Mouse (Mus musculus) hindbrain, embryonic 14.5 days (tissue): Measurements from ENCODE around the gene Frmd6. TPM values are rescaled to one million over a fixed set of nuclear protein-coding genes. Genes with fewer than 3 reads are reported as not detected.

Experiments used
- ATAC-seq: fragments of 200-750 bp; cut with Nextera tagmentation; 2 replicates; pipeline ENCODE4 v1.8.0; 2017; ENCODE audit warnings: moderate number of reproducible peaks, mild to moderate bottlenecking, moderate TSS enrichment, moderate library complexity; ENCODE audit not compliant: low FRiP score
- DNase-seq: peaks from one replicate; pipeline ENCODE4 v3.0.0-alpha.2; 2015; ENCODE audit warnings: low spot score
- H3K27ac ChIP-seq: fragments of 300-500 bp; sonication (generic); 2 replicates; pipeline ENCODE4 v1.5.1; 2014; ENCODE audit warnings: mild to moderate bottlenecking, moderate library complexity
- H3K27me3 ChIP-seq: fragments of 300-500 bp; sonication (generic); 2 replicates; pipeline ENCODE4 v1.6.1; 2014; ENCODE audit warnings: mild to moderate bottlenecking, low read length, mixed read lengths; ENCODE audit not compliant: control insufficient read depth, insufficient read depth
- H3K36me3 ChIP-seq: fragments of 300-500 bp; sonication (generic); replicated peaks from 2 replicates; pipeline ENCODE4 v1.6.1; 2014; ENCODE audit not compliant: control insufficient read depth, insufficient read depth
- H3K4me1 ChIP-seq: fragments of 300-500 bp; sonication (generic); replicated peaks from 2 replicates; pipeline ENCODE4 v1.6.1; 2014; ENCODE audit warnings: antibody characterized with exemption, low read length, mixed read lengths; ENCODE audit not compliant: control insufficient read depth, insufficient read depth
- H3K4me2 ChIP-seq: fragments of 300-500 bp; sonication (generic); replicated peaks from 2 replicates; pipeline ENCODE4 v1.6.1; 2014; ENCODE audit warnings: mild to moderate bottlenecking, moderate library complexity
- H3K4me3 ChIP-seq: fragments of 300-500 bp; sonication (generic); replicated peaks from 2 replicates; pipeline ENCODE4 v1.5.1; 2014; ENCODE audit warnings: mild to moderate bottlenecking, low read length
- H3K9ac ChIP-seq: fragments of 300-500 bp; sonication (generic); 2 replicates; pipeline ENCODE4 v1.6.1; 2014
- H3K9me3 ChIP-seq: fragments of 300-500 bp; sonication (generic); 2 replicates; pipeline ENCODE4 v1.6.1; 2016; ENCODE audit warnings: low read length; ENCODE audit not compliant: control insufficient read depth
- WGBS: fragments of 180-500 bp; shearing (Covaris S2); extraction: QIAGEN DNeasy Blood & Tissue Kit; methylation state at CpG from one replicate; pipeline ENCODE4 v1.1.7; 2014; 5-methylcytosine and 5-hydroxymethylcytosine counted together
- polyA plus RNA-seq: library from polyadenylated mRNA; unstranded; fragments of >200 nt; fragmentation: Nextera tagmentation; extraction: Ambion mirVana; gene quantifications from 2 replicates; pipeline ENCODE4 v1.2.1, GENCODE M21; 2014

Frmd6 gene
- polyA plus RNA-seq, 1 experiment from 2014 or later = 9.5 TPM

DNA sequence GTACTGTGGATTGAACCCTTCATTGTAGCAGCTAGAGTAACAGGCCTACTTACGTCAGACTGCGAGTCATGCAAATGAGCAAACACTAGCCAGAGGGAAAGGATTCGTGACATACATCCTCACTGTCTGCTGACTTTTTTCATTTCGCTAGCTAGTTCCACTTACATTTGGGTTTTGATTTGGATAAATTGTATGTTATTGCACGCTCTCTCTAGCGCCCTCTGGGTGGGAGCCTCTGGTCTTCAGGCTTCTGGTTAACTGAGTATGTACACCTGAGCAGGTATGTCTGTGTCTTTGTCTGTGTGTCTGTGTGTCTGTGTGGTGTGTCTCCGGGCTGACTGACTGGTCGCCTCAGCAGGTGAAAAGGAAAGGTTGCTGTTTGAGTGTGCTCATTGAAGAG is 72.1 kb downstream of the Frmd6 start:
- H3K27me3 ChIP-seq = no peaks in the 10 kb centered on the region
- no peak overlapping the region for H3K27ac ChIP-seq
- 85% methylated on average over 8 of the region's 8 CpGs for WGBS
- H3K4me3 ChIP-seq = no peak overlapping the region
- no peak for ATAC-seq
- no peak overlapping the region for H3K9ac ChIP-seq
- H3K36me3 ChIP-seq = peaks cover 18% of the 10 kb centered on the region; the same call in 1 of the 2 replicates
- no peak for DNase-seq
- no peaks in the 10 kb centered on the region for H3K4me1 ChIP-seq
- no peak overlapping the region for H3K4me2 ChIP-seq
- H3K9me3 ChIP-seq = no peaks in the 10 kb centered on the region

DNA sequence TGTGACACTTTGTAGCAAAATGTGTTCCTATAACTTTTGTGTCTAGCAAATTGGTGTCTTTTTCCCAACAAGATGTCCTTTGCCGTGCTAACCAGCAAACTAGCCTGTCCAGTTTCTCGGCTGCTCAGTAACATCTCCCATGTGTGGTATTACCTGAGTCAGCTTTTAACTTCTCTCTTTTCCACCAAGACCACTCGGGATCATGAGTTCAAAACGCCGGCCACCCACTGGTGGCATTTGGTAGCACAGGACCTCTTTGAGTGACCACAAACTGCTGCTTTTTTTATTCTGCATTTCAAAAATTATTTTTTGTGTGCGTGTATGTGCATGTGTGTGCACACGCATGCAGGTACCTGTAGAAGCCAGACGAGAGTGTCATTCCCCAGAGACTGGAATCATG is 73.1 kb downstream of the Frmd6 start:
- ATAC-seq = no peak
- H3K4me1 ChIP-seq = no peaks in the 10 kb centered on the region
- H3K9ac ChIP-seq = no peak overlapping the region
- no peak overlapping the region for H3K27ac ChIP-seq
- DNase-seq = no peak
- WGBS = 90% methylated on average over 8 of the region's 8 CpGs
- peaks cover 18% of the 10 kb centered on the region; the same call in 1 of the 2 replicates for H3K36me3 ChIP-seq
- no peak overlapping the region for H3K4me3 ChIP-seq
- H3K9me3 ChIP-seq = no peaks in the 10 kb centered on the region
- H3K27me3 ChIP-seq = no peaks in the 10 kb centered on the region
- H3K4me2 ChIP-seq = no peak overlapping the region

DNA sequence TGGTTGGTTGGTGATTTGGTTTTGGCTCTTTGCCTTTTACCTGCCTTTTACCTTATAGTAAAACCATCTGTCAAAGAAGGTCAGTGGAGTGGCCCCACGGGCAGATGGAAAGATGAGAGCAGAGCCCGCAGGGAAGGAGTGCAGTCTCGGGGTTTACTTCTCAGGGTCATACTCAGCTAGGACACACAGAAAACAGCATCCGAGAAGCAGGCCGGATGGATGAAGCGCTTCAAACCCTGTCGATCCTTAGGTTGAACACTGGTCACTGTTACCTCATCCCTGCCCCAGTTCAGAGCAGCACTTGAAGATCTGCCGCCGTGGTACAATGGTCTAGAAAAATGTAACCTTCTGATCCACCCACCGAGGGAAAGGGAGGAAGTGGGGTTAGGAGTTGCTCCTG is 79.2 kb downstream of the Frmd6 start:
- H3K27ac ChIP-seq = no peak overlapping the region
- H3K9ac ChIP-seq = no peak overlapping the region
- 96% methylated on average over 10 of the region's 10 CpGs for WGBS

DNA sequence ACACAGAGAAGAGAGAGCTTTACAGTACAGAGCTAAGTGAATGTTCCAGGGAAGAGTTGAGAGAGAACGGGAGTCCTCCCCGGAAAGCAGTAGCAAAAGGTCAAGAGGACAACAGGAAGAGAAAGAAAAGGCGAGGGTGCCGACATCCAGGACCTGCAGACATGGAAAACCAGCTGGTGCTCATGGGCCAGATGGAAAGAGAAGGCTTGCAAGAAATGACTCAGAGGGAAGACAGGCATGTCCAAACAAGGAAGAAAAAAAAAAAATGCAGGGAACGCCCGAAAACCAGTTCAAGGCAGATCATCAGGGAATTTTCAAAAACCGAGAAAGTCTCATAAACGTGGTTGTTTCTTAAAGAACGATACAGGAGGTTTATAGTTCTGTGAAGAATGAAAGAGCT is 81.6 kb downstream of the Frmd6 start:
- Histone ChIP-seq H3K9me3 (peaks cover 3% of the 10 kb centered on the region; the same call in 1 of the 2 replicates), H3K36me3 (no peaks in the 10 kb centered on the region), H3K27ac (no peak overlapping the region), H3K4me3 (no peak overlapping the region), H3K9ac (no peak overlapping the region), H3K27me3 (no peaks in the 10 kb centered on the region), H3K4me1 (no peaks in the 10 kb centered on the region), H3K4me2 (no peak overlapping the region)
- no peak for DNase-seq
- no peak for ATAC-seq
- WGBS = 88% methylated on average over 9 of the region's 9 CpGs

More for the DNA sequence above, 79.2 kb downstream of the Frmd6 start:
- H3K9me3 ChIP-seq = peaks cover 3% of the 10 kb centered on the region; the same call in 1 of the 2 replicates
- H3K4me3 ChIP-seq = no peak overlapping the region
- H3K27me3 ChIP-seq = no peaks in the 10 kb centered on the region
- ATAC-seq = no peak
- H3K4me1 ChIP-seq = no peaks in the 10 kb centered on the region
- no peaks in the 10 kb centered on the region for H3K36me3 ChIP-seq
- DNase-seq = no peak
- H3K4me2 ChIP-seq = no peak overlapping the region

DNA sequence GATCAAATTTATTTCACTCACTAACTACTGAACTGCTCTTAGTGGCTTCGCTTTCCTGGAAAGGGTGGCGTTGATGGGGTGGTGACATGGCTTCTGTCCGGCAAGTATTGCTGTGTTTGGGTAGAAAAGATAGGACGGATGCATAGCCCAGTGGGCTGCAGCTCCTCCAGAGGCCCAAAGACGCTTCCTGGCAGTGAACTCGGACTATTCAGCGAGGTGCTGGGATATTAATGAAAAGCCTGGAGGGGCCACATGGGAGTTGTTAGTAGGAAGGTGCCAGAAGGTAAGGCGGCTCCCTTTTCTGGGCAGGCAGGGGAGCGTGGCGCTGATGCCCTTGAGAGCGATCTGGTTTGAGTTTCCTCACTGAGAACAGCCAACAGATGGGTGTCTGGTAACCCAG is 82.3 kb downstream of the Frmd6 start:
- no peak for DNase-seq

DNA sequence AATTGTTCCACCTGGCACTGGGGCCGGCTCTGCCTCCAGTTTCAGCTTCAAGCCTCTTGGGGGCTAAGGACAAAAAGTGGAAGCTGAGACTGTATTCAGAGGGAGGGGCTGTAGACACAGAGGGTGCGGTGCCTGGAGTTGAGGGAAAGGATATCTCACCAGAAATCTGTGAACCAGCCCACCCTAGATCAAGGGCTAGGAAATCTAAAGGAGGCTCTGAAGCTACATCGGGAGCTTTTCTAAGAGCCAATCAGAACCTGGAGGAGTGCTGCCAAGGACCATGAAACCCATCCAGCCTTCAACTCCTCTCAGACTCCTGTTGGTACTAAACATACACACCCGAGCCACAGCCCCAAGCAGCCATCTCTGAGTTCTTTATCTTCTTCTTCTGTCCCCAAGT is 82.8 kb downstream of the Frmd6 start:
- no peaks in the 10 kb centered on the region for H3K4me1 ChIP-seq
- H3K9ac ChIP-seq = no peak overlapping the region
- H3K27me3 ChIP-seq = no peaks in the 10 kb centered on the region
- H3K36me3 ChIP-seq = no peaks in the 10 kb centered on the region
- 78% methylated on average over 4 of the region's 4 CpGs for WGBS
- no peak overlapping the region for H3K27ac ChIP-seq
- H3K4me2 ChIP-seq = no peak overlapping the region
- H3K9me3 ChIP-seq = peaks cover 3% of the 10 kb centered on the region; the same call in 1 of the 2 replicates
- no peak for ATAC-seq
- no peak overlapping the region for H3K4me3 ChIP-seq
- DNase-seq = no peak

More for the DNA sequence above, 82.3 kb downstream of the Frmd6 start:
- no peak for ATAC-seq
- WGBS = 75% methylated on average over 11 of the region's 11 CpGs
- no peaks in the 10 kb centered on the region for H3K27me3 ChIP-seq
- H3K27ac ChIP-seq = no peak overlapping the region
- peaks cover 3% of the 10 kb centered on the region; the same call in 1 of the 2 replicates for H3K9me3 ChIP-seq
- no peaks in the 10 kb centered on the region for H3K36me3 ChIP-seq
- no peaks in the 10 kb centered on the region for H3K4me1 ChIP-seq
- H3K9ac ChIP-seq = no peak overlapping the region
- H3K4me2 ChIP-seq = no peak overlapping the region
- no peak overlapping the region for H3K4me3 ChIP-seq

DNA sequence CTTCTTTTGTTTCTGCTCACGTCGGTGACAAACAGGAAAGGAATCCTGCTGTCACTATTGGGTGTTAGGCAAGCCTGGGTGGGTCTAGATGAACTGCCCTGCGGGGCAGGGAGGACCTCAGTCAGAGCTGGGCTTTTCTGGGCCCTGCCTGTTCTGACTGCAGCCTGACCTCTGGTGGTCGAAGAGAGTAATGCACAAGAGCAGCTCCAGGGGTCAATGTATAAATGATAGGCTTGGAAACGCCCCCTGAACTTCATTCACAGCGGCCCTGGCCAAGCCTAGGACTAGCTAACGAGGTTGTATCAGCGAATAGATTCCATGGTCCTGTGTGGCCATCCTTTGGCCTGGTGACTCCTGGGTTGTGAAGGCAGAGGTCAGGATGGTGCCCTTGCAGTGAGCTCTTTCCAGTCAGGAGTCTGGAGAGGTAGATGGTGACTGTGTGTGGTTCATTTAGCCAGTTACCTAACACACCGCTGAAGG is 85.0 kb downstream of the Frmd6 start:
- Histone ChIP-seq H3K9ac (no peak overlapping the region), H3K36me3 (no peaks in the 10 kb centered on the region), H3K27me3 (no peaks in the 10 kb centered on the region), H3K4me2 (no peak overlapping the region), H3K9me3 (peaks cover 3% of the 10 kb centered on the region; the same call in 1 of the 2 replicates), H3K4me3 (no peak overlapping the region), H3K27ac (no peak overlapping the region), H3K4me1 (no peaks in the 10 kb centered on the region)
- peak; percentile 38; the same call in 1 of the 2 replicates for ATAC-seq
- WGBS = 14% methylated on average over 9 of the region's 9 CpGs
- DNase-seq = peak; percentile 79

DNA sequence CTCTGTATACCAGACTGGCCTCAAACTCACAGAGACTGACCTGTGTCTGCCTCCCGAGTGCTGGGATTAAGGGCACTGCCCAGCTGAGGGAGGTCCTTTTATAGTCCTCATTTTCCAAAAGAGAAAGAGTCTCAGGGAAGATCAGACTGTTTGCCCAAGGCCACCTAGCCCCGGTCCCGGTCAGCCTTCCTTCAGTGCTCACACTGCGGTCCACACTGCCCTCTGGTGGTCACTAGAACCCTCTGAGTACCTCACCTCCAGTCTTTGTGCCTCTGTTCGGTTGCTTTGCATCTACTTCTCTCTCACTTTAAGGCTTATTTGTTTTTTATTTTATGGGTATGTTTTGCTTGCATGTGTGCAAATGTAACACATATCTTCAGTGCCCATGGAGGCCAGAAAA is 85.7 kb downstream of the Frmd6 start:
- ATAC-seq (peak; percentile 80; the same call in 1 of the 2 replicates), DNase-seq (peak; percentile 84)
- no peak overlapping the region for H3K27ac ChIP-seq
- H3K4me2 ChIP-seq = no peak overlapping the region
- no peaks in the 10 kb centered on the region for H3K4me1 ChIP-seq
- no peaks in the 10 kb centered on the region for H3K27me3 ChIP-seq
- 16% methylated on average over 5 of the region's 5 CpGs for WGBS
- no peaks in the 10 kb centered on the region for H3K36me3 ChIP-seq
- H3K9ac ChIP-seq = no peak overlapping the region
- no peak overlapping the region for H3K4me3 ChIP-seq
- peaks cover 3% of the 10 kb centered on the region; the same call in 1 of the 2 replicates for H3K9me3 ChIP-seq

DNA sequence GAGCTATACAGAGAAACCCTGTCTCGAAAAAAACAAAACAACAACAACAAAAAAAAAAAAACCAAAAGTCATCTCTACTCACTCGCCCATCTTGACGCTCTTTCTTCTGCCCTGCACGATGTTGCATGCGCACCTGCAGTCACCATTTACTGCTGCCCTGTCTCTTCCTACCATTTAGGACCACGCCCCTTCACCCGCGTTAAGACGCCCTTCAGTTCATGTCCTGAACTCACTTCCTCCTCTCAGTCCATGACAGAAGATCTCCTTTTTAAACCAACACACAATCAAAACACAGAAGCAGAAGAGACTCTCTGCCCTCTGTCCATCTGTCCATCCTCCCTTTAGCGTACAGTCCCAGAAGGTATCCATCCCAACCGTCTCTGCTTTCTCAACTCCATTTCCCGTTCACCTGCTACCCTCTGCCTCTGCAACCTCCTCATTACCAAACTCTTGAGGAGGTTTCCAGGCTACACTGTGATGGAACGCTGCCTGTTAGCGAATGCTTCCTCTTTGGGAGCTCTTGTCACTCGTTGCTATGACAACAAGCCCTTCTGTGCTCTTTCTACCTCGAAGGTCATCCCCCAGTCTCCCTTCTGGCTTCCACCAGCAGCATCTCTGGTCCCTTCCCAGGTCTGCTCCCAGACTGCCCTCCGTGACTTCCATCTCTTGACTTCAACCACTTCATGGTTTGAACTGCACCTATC is 86.5 kb downstream of the Frmd6 start:
- no peaks in the 10 kb centered on the region for H3K4me1 ChIP-seq
- H3K9me3 ChIP-seq = no peaks in the 10 kb centered on the region
- DNase-seq (no peak), ATAC-seq (no peak)
- no peak overlapping the region for H3K4me2 ChIP-seq
- H3K27me3 ChIP-seq = no peaks in the 10 kb centered on the region
- no peak overlapping the region for H3K4me3 ChIP-seq
- no peak overlapping the region for H3K9ac ChIP-seq
- WGBS = 57% methylated on average over 17 of the region's 17 CpGs
- H3K36me3 ChIP-seq = no peaks in the 10 kb centered on the region
- no peak overlapping the region for H3K27ac ChIP-seq
